Mouse (Mus musculus): ENCODE results near the gene Glis1. TPM values are rescaled to one million over a fixed set of nuclear protein-coding genes. Genes with fewer than 3 reads are reported as not detected.
A peak's percentile ranks its signal among the peaks of the same experiment; 100 is the strongest.

The Glis1 gene
- polyA plus RNA-seq, 1 experiment from 2014 or later = 0.18 TPM

GRCm38 (mm10) chr4:107458907-107459306 is 24.5 kb downstream of the Glis1 start:
- no peak overlapping the region for H3K9ac ChIP-seq (ENCODE audit: low read depth, low read length)
- H3K4me1 ChIP-seq (replicated peaks; ENCODE audit: control insufficient read depth, insufficient read depth, low read length) = no peaks in the 10 kb centered on the region
- H3K27ac ChIP-seq (ENCODE audit: low read depth, low read length) = no peak overlapping the region
- no peak for TF ChIP-seq CTCF (IDR thresholded peaks at IDR 0.05; ENCODE audit: low read depth)
- H3K4me3 ChIP-seq (ENCODE audit: low read depth, low read length) = no peak overlapping the region
- WGBS = 65% methylated on average over 17 of the region's 17 CpGs
- no peaks in the 10 kb centered on the region for H3K27me3 ChIP-seq (replicated peaks; ENCODE audit: control insufficient read depth, insufficient read depth, low read length)
- no peaks in the 10 kb centered on the region for H3K9me3 ChIP-seq (ENCODE audit: control insufficient read depth)
- no peaks in the 10 kb centered on the region for H3K36me3 ChIP-seq (ENCODE audit: control insufficient read depth, insufficient read depth)
- no peak overlapping the region for H3K4me2 ChIP-seq (replicated peaks; ENCODE audit: low read depth)
- ATAC-seq = no peak

GRCm38 (mm10) chr4:107459461-107459860 is 25.1 kb downstream of the Glis1 start:
- WGBS = 84% methylated on average over 2 of the region's 2 CpGs

DNA sequence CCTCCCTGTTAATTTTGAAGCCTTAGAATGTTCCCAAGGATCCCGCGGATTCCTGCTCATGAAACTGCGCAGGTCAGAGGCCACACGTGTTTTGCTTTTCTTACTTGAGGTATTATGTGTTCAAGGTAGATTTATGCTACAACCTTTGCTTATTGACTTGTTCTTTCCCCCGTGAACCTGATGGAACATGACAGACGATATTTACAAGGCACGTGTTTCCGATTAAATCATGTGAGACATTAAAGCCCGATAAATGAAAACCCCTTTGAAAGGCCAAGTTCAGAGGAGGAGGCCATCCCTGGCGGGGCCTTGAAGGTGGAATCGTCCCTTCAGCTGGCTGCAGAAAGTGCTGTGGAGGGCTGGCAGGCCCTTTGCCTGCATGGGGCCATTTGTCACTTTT is 26.1 kb downstream of the Glis1 start:
- Histone ChIP-seq H3K9ac (ENCODE audit: low read depth, low read length) (no peak overlapping the region), H3K36me3 (ENCODE audit: control insufficient read depth, insufficient read depth) (no peaks in the 10 kb centered on the region), H3K27me3 (replicated peaks; ENCODE audit: control insufficient read depth, insufficient read depth, low read length) (no peaks in the 10 kb centered on the region), H3K27ac (ENCODE audit: low read depth, low read length) (no peak overlapping the region), H3K4me2 (replicated peaks; ENCODE audit: low read depth) (no peak overlapping the region), H3K9me3 (ENCODE audit: control insufficient read depth) (no peaks in the 10 kb centered on the region), H3K4me3 (ENCODE audit: low read depth, low read length) (no peak overlapping the region), H3K4me1 (replicated peaks; ENCODE audit: control insufficient read depth, insufficient read depth, low read length) (no peaks in the 10 kb centered on the region)
- TF ChIP-seq CTCF (IDR thresholded peaks at IDR 0.05; ENCODE audit: low read depth) = no peak
- no peak for ATAC-seq
- 82% methylated on average over 11 of the region's 11 CpGs for WGBS

More at GRCm38 (mm10) chr4:107459461-107459860, 25.1 kb downstream of the Glis1 start:
- H3K27ac ChIP-seq (ENCODE audit: low read depth, low read length) = no peak overlapping the region
- H3K36me3 ChIP-seq (ENCODE audit: control insufficient read depth, insufficient read depth) = no peaks in the 10 kb centered on the region
- TF ChIP-seq CTCF (IDR thresholded peaks at IDR 0.05; ENCODE audit: low read depth) = no peak
- ATAC-seq = no peak
- H3K9ac ChIP-seq (ENCODE audit: low read depth, low read length) = no peak overlapping the region
- no peak overlapping the region for H3K4me3 ChIP-seq (ENCODE audit: low read depth, low read length)
- no peaks in the 10 kb centered on the region for H3K9me3 ChIP-seq (ENCODE audit: control insufficient read depth)
- H3K4me2 ChIP-seq (replicated peaks; ENCODE audit: low read depth) = no peak overlapping the region
- H3K4me1 ChIP-seq (replicated peaks; ENCODE audit: control insufficient read depth, insufficient read depth, low read length) = no peaks in the 10 kb centered on the region
- no peaks in the 10 kb centered on the region for H3K27me3 ChIP-seq (replicated peaks; ENCODE audit: control insufficient read depth, insufficient read depth, low read length)

DNA sequence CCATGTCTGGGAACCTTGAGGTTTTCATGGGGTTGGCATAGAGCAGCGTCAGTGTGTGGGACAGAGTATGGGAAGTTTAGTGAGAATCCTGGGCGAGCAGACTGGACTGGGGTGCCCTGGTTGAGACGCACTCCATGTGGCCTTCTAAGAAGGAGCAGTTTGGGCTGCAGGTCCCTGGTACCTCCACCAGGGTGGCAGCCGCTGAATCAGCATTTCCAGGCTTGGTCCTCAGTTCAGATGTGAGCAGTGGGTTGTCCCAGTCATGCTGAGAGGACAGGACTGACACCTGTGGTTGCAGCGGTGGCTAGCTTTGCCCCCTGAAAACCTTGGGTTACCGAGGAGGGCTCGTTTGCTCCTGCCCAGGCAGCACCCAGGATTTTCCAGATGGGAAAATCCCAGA is 33.4 kb downstream of the Glis1 start:
- Histone ChIP-seq H3K9ac (ENCODE audit: low read depth, low read length) (no peak overlapping the region), H3K36me3 (ENCODE audit: control insufficient read depth, insufficient read depth) (no peaks in the 10 kb centered on the region), H3K9me3 (ENCODE audit: control insufficient read depth) (no peaks in the 10 kb centered on the region), H3K27me3 (replicated peaks; ENCODE audit: control insufficient read depth, insufficient read depth, low read length) (no peaks in the 10 kb centered on the region), H3K27ac (ENCODE audit: low read depth, low read length) (no peak overlapping the region), H3K4me1 (replicated peaks; ENCODE audit: control insufficient read depth, insufficient read depth, low read length) (no peaks in the 10 kb centered on the region), H3K4me3 (ENCODE audit: low read depth, low read length) (no peak overlapping the region), H3K4me2 (replicated peaks; ENCODE audit: low read depth) (no peak overlapping the region)
- WGBS = 75% methylated on average over 7 of the region's 7 CpGs
- ATAC-seq = no peak
- TF ChIP-seq CTCF (IDR thresholded peaks at IDR 0.05; ENCODE audit: low read depth) = peak; percentile 34

DNA sequence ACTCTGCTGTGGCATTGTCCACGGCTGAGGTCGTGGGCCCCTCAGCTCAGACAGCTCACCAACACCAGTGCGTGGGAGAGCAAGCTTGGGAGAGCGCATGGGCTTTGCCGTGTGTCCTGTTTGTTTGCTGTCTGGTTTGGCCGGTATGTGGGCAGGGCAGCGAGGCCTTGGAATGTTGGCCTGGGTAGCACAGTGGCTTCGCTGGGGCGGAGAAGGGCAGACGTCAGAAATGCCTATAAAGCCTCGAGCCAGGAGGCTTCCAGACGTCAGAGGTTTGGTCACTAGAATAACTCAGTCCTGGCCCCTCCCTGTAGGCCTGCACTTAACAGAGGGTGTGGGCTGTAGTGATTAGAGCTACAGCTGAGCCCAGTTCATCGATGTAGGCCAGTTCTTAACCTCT is 33.9 kb downstream of the Glis1 start:
- Histone ChIP-seq H3K27ac (ENCODE audit: low read depth, low read length) (no peak overlapping the region), H3K36me3 (ENCODE audit: control insufficient read depth, insufficient read depth) (no peaks in the 10 kb centered on the region), H3K27me3 (replicated peaks; ENCODE audit: control insufficient read depth, insufficient read depth, low read length) (no peaks in the 10 kb centered on the region), H3K9ac (ENCODE audit: low read depth, low read length) (no peak overlapping the region), H3K4me1 (replicated peaks; ENCODE audit: control insufficient read depth, insufficient read depth, low read length) (no peaks in the 10 kb centered on the region), H3K9me3 (ENCODE audit: control insufficient read depth) (no peaks in the 10 kb centered on the region), H3K4me2 (replicated peaks; ENCODE audit: low read depth) (no peak overlapping the region), H3K4me3 (ENCODE audit: low read depth, low read length) (no peak overlapping the region)
- TF ChIP-seq CTCF (IDR thresholded peaks at IDR 0.05; ENCODE audit: low read depth) = no peak
- ATAC-seq = peak; percentile 29; the same call in 1 of the 2 replicates
- WGBS = 32% methylated on average over 13 of the region's 13 CpGs

- 66% methylated on average over 11 of the region's 11 CpGs for WGBS
- Histone ChIP-seq H3K4me1 (replicated peaks; ENCODE audit: control insufficient read depth, insufficient read depth, low read length) (no peaks in the 10 kb centered on the region), H3K4me3 (ENCODE audit: low read depth, low read length) (no peak overlapping the region), H3K27ac (ENCODE audit: low read depth, low read length) (no peak overlapping the region), H3K27me3 (replicated peaks; ENCODE audit: control insufficient read depth, insufficient read depth, low read length) (no peaks in the 10 kb centered on the region), H3K9ac (ENCODE audit: low read depth, low read length) (no peak overlapping the region), H3K4me2 (replicated peaks; ENCODE audit: low read depth) (no peak overlapping the region), H3K36me3 (ENCODE audit: control insufficient read depth, insufficient read depth) (no peaks in the 10 kb centered on the region), H3K9me3 (ENCODE audit: control insufficient read depth) (no peaks in the 10 kb centered on the region)
- no peak for TF ChIP-seq CTCF (IDR thresholded peaks at IDR 0.05; ENCODE audit: low read depth)
- ATAC-seq = 0 out of 2 replicates have a peak, but pooled peaks have one; percentile 9
These were observed 34.4 kb downstream of the Glis1 start for GRCm38 (mm10) chr4:107468768-107469167.

DNA sequence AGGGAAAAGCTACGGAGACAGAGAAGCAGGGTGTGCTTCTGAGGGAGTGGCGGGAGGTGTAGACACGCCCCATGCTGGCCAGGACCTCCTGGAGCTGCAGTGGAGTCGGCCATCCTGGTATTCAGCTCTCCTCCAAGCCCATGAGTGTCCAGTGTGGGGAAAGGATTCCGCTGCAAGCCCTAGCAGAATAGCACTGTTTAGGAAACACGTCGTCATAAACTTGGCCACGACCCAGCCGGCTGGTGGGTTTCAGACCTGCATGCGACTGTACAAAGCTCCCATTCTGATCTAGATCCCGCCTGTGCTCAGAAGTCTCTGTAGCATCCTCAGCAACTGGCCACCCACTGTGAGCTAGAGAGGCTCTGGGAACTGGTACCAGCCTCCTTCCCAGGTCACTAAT is 41.9 kb downstream of the Glis1 start:
- ATAC-seq = no peak
- Histone ChIP-seq H3K27ac (ENCODE audit: low read depth, low read length) (no peak overlapping the region), H3K4me3 (ENCODE audit: low read depth, low read length) (no peak overlapping the region), H3K36me3 (ENCODE audit: control insufficient read depth, insufficient read depth) (no peaks in the 10 kb centered on the region), H3K4me2 (replicated peaks; ENCODE audit: low read depth) (no peak overlapping the region), H3K4me1 (replicated peaks; ENCODE audit: control insufficient read depth, insufficient read depth, low read length) (no peaks in the 10 kb centered on the region), H3K9me3 (ENCODE audit: control insufficient read depth) (no peaks in the 10 kb centered on the region), H3K9ac (ENCODE audit: low read depth, low read length) (no peak overlapping the region), H3K27me3 (replicated peaks; ENCODE audit: control insufficient read depth, insufficient read depth, low read length) (no peaks in the 10 kb centered on the region)
- 52% methylated on average over 11 of the region's 11 CpGs for WGBS
- TF ChIP-seq CTCF (IDR thresholded peaks at IDR 0.05; ENCODE audit: low read depth) = no peak
